Mouse (Mus musculus) myocyte (in vitro differentiated cells): ENCODE measurements around the gene Slc2a9. TPM values are rescaled to one million over a fixed set of nuclear protein-coding genes. Genes with fewer than 3 reads are reported as not detected.
A peak's percentile ranks its signal among the peaks of the same experiment; 100 is the strongest.

Experiments
- H3K27me3 ChIP-seq: one replicate; pipeline ENCODE4 v1.6.1; 2011; ENCODE audit not compliant: control insufficient read depth, insufficient read depth, insufficient read length
- H3K36me3 ChIP-seq: one replicate; pipeline ENCODE4 v1.6.1; 2011; ENCODE audit not compliant: control insufficient read depth, insufficient read depth
- H3K4me2 ChIP-seq: one replicate; pipeline ENCODE4 v1.6.1; 2011; ENCODE audit warnings: low read depth, control low read depth
- H3K4me3 ChIP-seq: one replicate; pipeline ENCODE4 v1.5.1; 2011; ENCODE audit warnings: mild to moderate bottlenecking, control low read depth, moderate library complexity
- H3K79me2 ChIP-seq: one replicate; pipeline ENCODE4 v1.6.1; 2011; ENCODE audit not compliant: control insufficient read depth, insufficient read depth
- H3ac ChIP-seq: one replicate; pipeline ENCODE4 v1.6.1; 2011; ENCODE audit not compliant: control insufficient read depth, insufficient read length
- CEBPB ChIP-seq: IDR thresholded peaks from 2 replicates; pipeline ENCODE4 v1.6.1; 2011; ENCODE audit warnings: mild to moderate bottlenecking, moderate library complexity; ENCODE audit not compliant: poor library complexity, insufficient read depth, severe bottlenecking
- E2F4 ChIP-seq: IDR thresholded peaks from one replicate; pipeline ENCODE4 v1.6.1; 2011; ENCODE audit warnings: mild to moderate bottlenecking, control low read depth, moderate library complexity; ENCODE audit not compliant: insufficient read depth
- MAX ChIP-seq: IDR thresholded peaks from one replicate; pipeline ENCODE4 v1.6.1; 2011; ENCODE audit warnings: low read depth, mild to moderate bottlenecking, control low read depth
- MYOD1 ChIP-seq, 3 experiments: IDR thresholded peaks; one replicate each; pipeline ENCODE4 v1.6.1; 2011; ENCODE audit warnings: control low read depth in 2 of 3, low read depth in 2 of 3, mild to moderate bottlenecking in 2 of 3, moderate library complexity in 1 of 3; ENCODE audit not compliant: insufficient read length in 2 of 3, control insufficient read depth in 1 of 3
- MYOG ChIP-seq, 3 experiments: IDR thresholded peaks; one replicate each; pipeline ENCODE4 v1.6.1; 2011; ENCODE audit warnings: control low read depth in 2 of 3, low read depth in 2 of 3, mild to moderate bottlenecking in 2 of 3; ENCODE audit not compliant: insufficient read length in 2 of 3, control insufficient read depth in 1 of 3, insufficient read depth in 1 of 3
- POLR2A ChIP-seq: IDR thresholded peaks from one replicate; pipeline ENCODE4 v1.6.1; 2011; ENCODE audit warnings: low read depth, mild to moderate bottlenecking, control low read depth, moderate library complexity; ENCODE audit not compliant: insufficient read length
- POLR2AphosphoS2 ChIP-seq: IDR thresholded peaks from one replicate; pipeline ENCODE4 v1.6.1; 2011; ENCODE audit warnings: low read depth, control low read depth; ENCODE audit not compliant: insufficient read length
- REST ChIP-seq: IDR thresholded peaks from one replicate; pipeline ENCODE4 v1.6.1; 2011; ENCODE audit warnings: mild to moderate bottlenecking, control low read depth, moderate library complexity; ENCODE audit not compliant: insufficient read depth, insufficient read length
- SRF ChIP-seq: IDR thresholded peaks from one replicate; pipeline ENCODE4 v1.6.1; 2011; ENCODE audit warnings: low read depth; ENCODE audit not compliant: control insufficient read depth, insufficient read length
- TCF12 ChIP-seq: IDR thresholded peaks from one replicate; pipeline ENCODE4 v1.6.1; 2011; ENCODE audit warnings: mild to moderate bottlenecking, control low read depth; ENCODE audit not compliant: poor library complexity, insufficient read depth, severe bottlenecking
- TCF3 ChIP-seq: IDR thresholded peaks from one replicate; pipeline ENCODE4 v1.6.1; 2011; ENCODE audit warnings: low read depth, control low read depth; ENCODE audit not compliant: insufficient read length
- USF1 ChIP-seq: IDR thresholded peaks from one replicate; pipeline ENCODE4 v1.6.1; 2011; ENCODE audit warnings: low read depth, mild to moderate bottlenecking, control low read depth, moderate library complexity
- polyA plus RNA-seq: library from polyadenylated mRNA; unstranded; fragments of >200 nt; fragmentation: generic; extraction: Trizol; gene quantifications from one replicate; pipeline ENCODE4 v1.2.1, GENCODE M21; 2012; ENCODE audit warnings: missing spikeins

The Slc2a9 gene
- polyA plus RNA-seq, 1 experiment = 1.1 TPM

GRCm38 (mm10) chr5:38359716-38360115 is 143.2 kb downstream of the Slc2a9 start:
- Histone ChIP-seq H3K79me2 (no peaks in the 10 kb centered on the region), H3K4me3 (no peak overlapping the region), H3K4me2 (no peak overlapping the region), H3ac (no peak overlapping the region), H3K36me3 (no peaks in the 10 kb centered on the region), H3K27me3 (peaks cover 9% of the 10 kb centered on the region)
- no peak for TF ChIP-seq SRF

- Histone ChIP-seq H3K4me2 (no peak overlapping the region), H3K4me3 (no peak overlapping the region)
- TF ChIP-seq CEBPB = no peak
- TF ChIP-seq E2F4 = no peak
- no peak for TF ChIP-seq SRF
- no peak for TF ChIP-seq MYOD1 (IDR thresholded peaks at IDR 0.05; ENCODE audit: control insufficient read depth in 1 of 3, insufficient read length in 2 of 3, low read depth in 2 of 3)
- no peak for TF ChIP-seq POLR2A
- TF ChIP-seq MYOG (IDR thresholded peaks at IDR 0.05; ENCODE audit: control insufficient read depth in 1 of 3, insufficient read depth in 1 of 3, insufficient read length in 2 of 3, low read depth in 2 of 3) = no peak
- TF ChIP-seq USF1 = no peak
- no peak for TF ChIP-seq MAX
- TF ChIP-seq TCF12 = no peak
- TF ChIP-seq REST = no peak
- TF ChIP-seq POLR2AphosphoS2 = no peak
- TF ChIP-seq TCF3 = no peak
Observed at GRCm38 (mm10) chr5:38356927-38357326, 146.0 kb downstream of the Slc2a9 start.

GRCm38 (mm10) chr5:38350351-38350929 is 152.5 kb downstream of the Slc2a9 start:
- H3K79me2 ChIP-seq = no peaks in the 10 kb centered on the region
- H3K4me3 ChIP-seq = no peak overlapping the region
- H3K36me3 ChIP-seq = no peaks in the 10 kb centered on the region
- no peak overlapping the region for H3K4me2 ChIP-seq
- TF ChIP-seq E2F4 (no peak), MYOD1 (IDR thresholded peaks at IDR 0.05; ENCODE audit: control insufficient read depth in 1 of 3, insufficient read length in 2 of 3, low read depth in 2 of 3) (no peak), TCF3 (no peak), MYOG (IDR thresholded peaks at IDR 0.05; ENCODE audit: control insufficient read depth in 1 of 3, insufficient read depth in 1 of 3, insufficient read length in 2 of 3, low read depth in 2 of 3) (no peak), USF1 (no peak), MAX (no peak), POLR2A (no peak), SRF (no peak), TCF12 (no peak), REST (no peak), POLR2AphosphoS2 (no peak), CEBPB (no peak)
- no peak overlapping the region for H3ac ChIP-seq
- H3K27me3 ChIP-seq = peaks cover 36% of the 10 kb centered on the region

More at GRCm38 (mm10) chr5:38356927-38357326, 146.0 kb downstream of the Slc2a9 start:
- no peaks in the 10 kb centered on the region for H3K79me2 ChIP-seq
- H3K36me3 ChIP-seq = no peaks in the 10 kb centered on the region
- H3K27me3 ChIP-seq = peaks cover 20% of the 10 kb centered on the region
- H3ac ChIP-seq = no peak overlapping the region

GRCm38 (mm10) chr5:38346646-38347432 is 156.1 kb downstream of the Slc2a9 start:
- Histone ChIP-seq H3K27me3 (peaks cover 32% of the 10 kb centered on the region), H3K79me2 (no peaks in the 10 kb centered on the region), H3K36me3 (no peaks in the 10 kb centered on the region), H3K4me2 (peak overlapping the region; percentile 80), H3ac (no peak overlapping the region), H3K4me3 (no peak overlapping the region)
- TF ChIP-seq E2F4 (no peak), MYOD1 (IDR thresholded peaks at IDR 0.05; ENCODE audit: control insufficient read depth in 1 of 3, insufficient read length in 2 of 3, low read depth in 2 of 3) (peak; percentile 31 to 58 (median 40)), TCF3 (no peak), MYOG (IDR thresholded peaks at IDR 0.05; ENCODE audit: control insufficient read depth in 1 of 3, insufficient read depth in 1 of 3, insufficient read length in 2 of 3, low read depth in 2 of 3) (peak; percentile 47 to 82 (median 76)), TCF12 (peak; percentile 42), REST (peak; percentile 92), MAX (no peak), CEBPB (peak; percentile 89), POLR2A (no peak)

- Histone ChIP-seq H3K4me2 (no peak overlapping the region), H3ac (no peak overlapping the region), H3K27me3 (peaks cover 13% of the 10 kb centered on the region), H3K36me3 (no peaks in the 10 kb centered on the region), H3K4me3 (no peak overlapping the region), H3K79me2 (no peaks in the 10 kb centered on the region)
- TF ChIP-seq POLR2AphosphoS2 (no peak), CEBPB (no peak)
Observed at GRCm38 (mm10) chr5:38343101-38343500, 159.8 kb downstream of the Slc2a9 start.
